Mouse (Mus musculus) megakaryocyte, embryonic 14.5 days (primary cell): Measurements from ENCODE around the gene Tuba3a. TPM values are rescaled to one million over a fixed set of nuclear protein-coding genes. Genes with fewer than 3 reads are reported as not detected.
A peak's percentile ranks its signal among the peaks of the same experiment; 100 is the strongest.

Experiments
- H3K27me3 ChIP-seq: replicated peaks from 2 replicates; pipeline ENCODE3; 2012; ENCODE audit warnings: inconsistent platforms
- H3K36me3 ChIP-seq: replicated peaks from 2 replicates; pipeline ENCODE3; 2012; ENCODE audit warnings: low read length, inconsistent platforms, mixed read lengths
- H3K4me1 ChIP-seq: 2 replicates; pipeline ENCODE4 v1.6.1; 2012; ENCODE audit warnings: inconsistent platforms
- H3K4me3 ChIP-seq: replicated peaks from 2 replicates; pipeline ENCODE3; 2012; ENCODE audit warnings: moderate library complexity, mild to moderate bottlenecking, inconsistent platforms
- H3K9me3 ChIP-seq: 2 replicates; pipeline ENCODE4 v1.6.1; 2012; ENCODE audit warnings: inconsistent platforms
- FLI1 ChIP-seq: IDR thresholded peaks from 2 replicates; pipeline ENCODE4 v1.6.1; 2012; ENCODE audit warnings: low read length, inconsistent platforms, mixed read lengths
- GATA1 ChIP-seq: IDR thresholded peaks from 3 replicates; pipeline ENCODE4 v1.6.1; 2012; ENCODE audit warnings: mixed read lengths, low read length, inconsistent platforms, borderline replicate concordance
- polyA plus RNA-seq: library from polyadenylated mRNA; stranded (reverse); fragments of >175 nt; gene quantifications from 2 replicates; pipeline ENCODE4 v1.2.3, GENCODE M21; 2012; ENCODE audit warnings: low replicate concordance; ENCODE audit not compliant: insufficient read depth

Gene Tuba3a
- not detected in 2 replicates for polyA plus RNA-seq

DNA sequence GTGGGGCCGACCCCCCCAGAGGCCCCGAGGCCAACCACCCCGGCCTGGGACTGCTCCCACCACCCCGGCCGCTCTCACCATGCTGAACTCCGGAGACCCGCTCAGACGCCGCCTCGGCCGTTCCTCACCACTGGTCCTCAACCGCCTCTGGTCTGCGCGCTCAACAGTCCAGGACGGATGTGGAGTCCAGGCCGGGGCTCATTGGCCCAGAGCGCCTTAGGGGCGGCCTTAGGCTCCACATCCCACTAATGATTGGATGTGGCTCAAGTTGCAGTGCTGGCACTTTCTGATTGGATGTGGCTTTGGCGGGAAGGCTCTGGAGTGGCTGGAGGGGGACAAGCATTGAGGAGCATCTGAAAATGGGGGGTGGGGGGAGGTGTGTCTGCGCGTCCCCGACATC, at the start of gene Tuba3a:
Tuba3a (minus strand) TSS at position 153 of the 400 bp plus-strand sequence.
- Histone ChIP-seq H3K9me3 (peaks cover 6% of the 10 kb centered on the region), H3K27me3 (peaks cover 23% of the 10 kb centered on the region), H3K4me3 (no peak within 1 kb of the TSS), H3K4me1 (no peaks in the 10 kb centered on the region), H3K36me3 (no peaks in the 10 kb centered on the region)
- no peak for TF ChIP-seq FLI1

DNA sequence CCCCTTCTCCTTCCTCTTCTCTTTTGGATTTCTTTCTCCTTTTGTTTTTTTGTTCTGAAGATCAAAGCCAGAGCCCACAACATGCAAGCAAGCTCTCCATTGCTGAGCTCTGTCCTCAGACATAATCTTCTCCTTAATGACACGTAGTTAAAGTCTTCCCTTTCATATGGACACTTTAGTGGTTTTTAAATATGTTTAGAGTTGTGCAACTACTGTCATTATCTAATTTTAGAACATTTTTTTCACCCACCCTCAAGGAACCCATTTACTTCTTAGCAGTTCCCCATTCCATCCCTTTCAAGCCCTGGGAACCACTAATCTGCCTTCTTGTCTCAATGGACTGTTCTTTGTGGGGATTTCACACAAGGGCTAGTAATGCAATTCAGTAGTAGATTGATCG, 48.5 kb upstream of the Tuba3a start:
- peaks cover 61% of the 10 kb centered on the region for H3K27me3 ChIP-seq
- H3K4me1 ChIP-seq = peaks cover 36% of the 10 kb centered on the region
- no peaks in the 10 kb centered on the region for H3K9me3 ChIP-seq
- no peak overlapping the region for H3K4me3 ChIP-seq
- TF ChIP-seq FLI1 = no peak
- TF ChIP-seq GATA1 = no peak
- no peaks in the 10 kb centered on the region for H3K36me3 ChIP-seq

DNA sequence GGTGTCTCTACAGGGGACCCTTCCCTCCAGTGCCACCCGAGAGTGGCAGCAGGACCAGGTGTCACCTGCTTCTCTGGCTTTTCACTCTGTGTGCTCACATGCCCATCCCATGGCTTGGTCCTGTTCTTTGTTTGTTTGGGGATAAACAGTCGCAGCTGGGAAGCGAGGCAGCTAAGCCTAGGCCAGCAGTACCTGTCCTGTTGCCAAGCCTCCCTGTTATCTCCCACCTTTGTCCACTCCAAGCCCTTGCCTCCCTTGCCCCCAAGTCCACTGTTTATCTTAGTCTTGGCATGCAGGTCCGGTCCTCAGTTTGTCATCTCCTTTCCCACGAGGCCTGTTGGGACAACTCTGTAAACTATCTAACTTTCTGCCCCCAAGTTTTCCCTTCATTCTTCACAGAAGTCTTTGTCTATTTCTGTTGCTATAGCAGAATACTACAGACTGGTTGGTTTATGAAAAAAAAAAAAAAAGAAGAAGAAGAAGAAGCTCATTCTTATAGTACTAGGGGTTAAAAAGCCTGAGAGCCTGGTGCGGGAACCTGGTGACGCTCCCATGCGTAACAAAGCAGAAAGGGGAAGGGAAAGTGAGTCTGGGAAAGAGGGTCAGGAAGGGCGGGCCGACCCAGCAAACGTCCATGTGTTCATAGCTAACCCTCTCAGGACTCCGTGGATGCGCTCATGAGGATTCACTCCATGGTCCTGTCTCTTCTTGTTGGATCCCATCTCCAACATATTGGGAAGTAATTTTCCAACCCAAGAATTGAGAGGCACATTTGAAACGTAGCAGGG, 47.5 kb upstream of the Tuba3a start:
- H3K36me3 ChIP-seq = no peaks in the 10 kb centered on the region
- H3K27me3 ChIP-seq = peaks cover 53% of the 10 kb centered on the region
- TF ChIP-seq GATA1 = no peak
- TF ChIP-seq FLI1 = no peak
- peaks cover 27% of the 10 kb centered on the region for H3K4me1 ChIP-seq
- H3K4me3 ChIP-seq = no peak overlapping the region
- H3K9me3 ChIP-seq = no peaks in the 10 kb centered on the region

DNA sequence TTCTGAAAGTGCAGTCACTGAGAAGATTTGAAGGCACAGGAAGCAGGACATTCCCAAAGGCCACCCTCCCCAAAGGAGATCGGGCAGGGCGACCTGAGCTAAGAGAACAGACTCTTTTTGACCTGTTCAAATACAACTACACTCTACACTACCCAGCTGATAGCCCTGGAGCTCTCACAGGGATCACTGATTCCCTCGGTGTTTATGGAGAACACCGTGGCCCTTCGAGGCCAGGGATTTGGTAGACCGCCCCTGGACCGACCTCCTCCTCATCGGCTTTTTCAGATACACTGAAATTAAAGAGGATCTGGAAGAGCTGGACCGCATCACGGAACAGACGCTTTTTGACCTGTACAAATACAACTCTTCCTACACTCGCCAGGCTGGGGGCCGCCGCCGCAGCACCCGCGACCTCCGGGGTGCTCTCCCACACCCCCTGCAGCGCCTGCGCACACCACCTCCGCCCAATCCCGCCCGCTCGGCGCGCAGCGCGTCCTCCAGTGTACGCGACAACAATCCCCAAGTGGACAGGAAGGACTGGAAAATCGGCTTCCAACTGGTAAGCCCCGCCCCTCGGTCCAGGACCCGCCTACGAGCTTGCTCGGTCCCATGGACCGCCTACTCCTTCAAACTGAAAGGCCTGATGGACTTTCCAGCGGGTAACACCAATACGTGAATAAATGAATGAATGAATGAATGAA, 44.9 kb upstream of the Tuba3a start:
- peaks cover 27% of the 10 kb centered on the region for H3K4me1 ChIP-seq
- H3K9me3 ChIP-seq = no peaks in the 10 kb centered on the region
- H3K36me3 ChIP-seq = no peaks in the 10 kb centered on the region
- peak overlapping the region; percentile 90 for H3K4me3 ChIP-seq
- no peak for TF ChIP-seq GATA1
- TF ChIP-seq FLI1 = no peak
- peaks cover 53% of the 10 kb centered on the region for H3K27me3 ChIP-seq

DNA sequence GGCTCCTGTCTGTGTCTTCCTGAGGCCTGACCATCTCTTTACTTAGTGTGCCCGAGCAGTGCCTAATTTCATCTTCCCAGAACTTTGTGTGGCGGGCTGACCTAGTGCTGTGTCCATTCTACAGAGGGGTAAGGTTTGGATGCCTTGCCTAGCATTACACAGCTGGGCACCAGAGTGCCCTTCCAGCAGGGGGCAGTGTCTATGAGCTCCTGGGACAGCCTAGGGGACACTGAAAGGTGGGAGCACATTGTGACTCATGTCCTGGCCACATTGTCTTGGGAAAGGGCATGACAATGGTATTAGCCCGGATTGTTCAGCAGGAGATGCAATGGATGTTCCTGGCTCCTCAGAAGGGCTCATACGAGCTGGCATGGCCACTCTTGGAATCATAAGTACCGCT, 42.4 kb upstream of the Tuba3a start:
- H3K27me3 ChIP-seq = peaks cover 63% of the 10 kb centered on the region
- H3K4me1 ChIP-seq = peaks cover 32% of the 10 kb centered on the region
- H3K9me3 ChIP-seq = no peaks in the 10 kb centered on the region
- TF ChIP-seq FLI1 (no peak), GATA1 (no peak)
- H3K36me3 ChIP-seq = no peaks in the 10 kb centered on the region
- no peak overlapping the region for H3K4me3 ChIP-seq

DNA sequence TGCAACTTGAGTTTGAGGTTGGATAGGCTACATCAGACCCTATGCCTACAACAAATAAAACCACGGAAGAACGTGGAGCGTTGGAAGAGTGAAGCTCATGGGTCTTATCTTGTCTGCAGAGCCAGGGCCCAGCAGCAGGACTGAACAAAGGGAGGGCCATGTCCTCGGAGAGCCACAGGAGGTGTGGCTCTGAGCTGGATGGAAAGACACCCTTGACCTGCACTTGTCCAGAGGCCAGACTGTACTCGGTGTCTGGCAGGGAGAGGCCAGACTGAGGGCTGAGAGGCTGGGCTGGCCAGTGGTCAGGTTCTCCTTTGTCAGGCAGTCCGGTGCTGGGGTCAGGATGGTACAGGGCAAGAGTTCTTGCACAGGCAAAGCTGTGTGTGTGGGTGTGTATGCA, 39.5 kb upstream of the Tuba3a start:
- Histone ChIP-seq H3K4me3 (no peak overlapping the region), H3K9me3 (no peaks in the 10 kb centered on the region), H3K4me1 (peaks cover 16% of the 10 kb centered on the region), H3K27me3 (peaks cover 70% of the 10 kb centered on the region), H3K36me3 (no peaks in the 10 kb centered on the region)
- TF ChIP-seq FLI1 (no peak), GATA1 (no peak)

DNA sequence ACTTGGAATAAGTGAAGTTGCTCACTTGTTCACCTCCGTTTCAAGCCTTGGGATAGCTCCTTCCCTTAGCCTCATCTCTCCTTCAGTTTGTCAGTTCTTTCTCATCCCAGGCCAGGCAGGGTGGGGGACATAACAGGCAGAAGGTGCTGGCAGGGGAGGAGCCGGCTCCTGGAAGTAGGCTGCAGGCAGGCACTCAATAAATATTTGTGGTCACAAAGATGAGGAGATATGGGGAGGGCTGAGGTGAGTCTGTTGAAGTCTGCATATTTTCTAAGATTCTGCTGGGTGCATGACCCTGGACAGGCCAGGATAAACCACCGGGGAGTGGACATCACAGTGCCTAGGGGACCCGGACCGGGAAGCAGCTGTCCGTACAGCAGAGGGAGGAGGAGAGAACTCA, 37.7 kb upstream of the Tuba3a start:
- Histone ChIP-seq H3K4me1 (peaks cover 16% of the 10 kb centered on the region), H3K36me3 (no peaks in the 10 kb centered on the region), H3K9me3 (no peaks in the 10 kb centered on the region), H3K4me3 (no peak overlapping the region), H3K27me3 (peaks cover 81% of the 10 kb centered on the region)
- no peak for TF ChIP-seq GATA1
- TF ChIP-seq FLI1 = no peak

DNA sequence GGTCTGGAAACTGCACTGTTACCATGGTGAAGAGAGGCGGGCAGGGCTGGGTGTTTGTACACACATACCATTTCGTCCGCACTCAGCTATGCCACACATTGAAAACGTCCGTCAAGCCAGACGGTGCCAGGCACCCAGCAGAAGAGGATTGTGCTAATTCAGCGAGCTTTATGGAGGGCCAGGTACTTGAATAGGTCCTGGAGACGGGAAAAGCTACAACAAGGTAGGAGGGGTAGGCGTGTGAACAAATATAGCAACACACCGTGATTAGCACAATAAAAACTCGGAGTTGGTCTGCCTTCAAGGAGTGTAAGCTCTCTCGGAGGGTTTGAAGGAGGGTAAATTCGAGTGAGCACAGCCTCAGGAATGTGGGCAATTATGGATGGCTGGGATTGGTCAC, 37.0 kb upstream of the Tuba3a start:
- Histone ChIP-seq H3K4me3 (no peak overlapping the region), H3K27me3 (peaks cover 84% of the 10 kb centered on the region), H3K9me3 (no peaks in the 10 kb centered on the region), H3K36me3 (no peaks in the 10 kb centered on the region), H3K4me1 (peaks cover 16% of the 10 kb centered on the region)
- no peak for TF ChIP-seq FLI1
- TF ChIP-seq GATA1 = no peak

DNA sequence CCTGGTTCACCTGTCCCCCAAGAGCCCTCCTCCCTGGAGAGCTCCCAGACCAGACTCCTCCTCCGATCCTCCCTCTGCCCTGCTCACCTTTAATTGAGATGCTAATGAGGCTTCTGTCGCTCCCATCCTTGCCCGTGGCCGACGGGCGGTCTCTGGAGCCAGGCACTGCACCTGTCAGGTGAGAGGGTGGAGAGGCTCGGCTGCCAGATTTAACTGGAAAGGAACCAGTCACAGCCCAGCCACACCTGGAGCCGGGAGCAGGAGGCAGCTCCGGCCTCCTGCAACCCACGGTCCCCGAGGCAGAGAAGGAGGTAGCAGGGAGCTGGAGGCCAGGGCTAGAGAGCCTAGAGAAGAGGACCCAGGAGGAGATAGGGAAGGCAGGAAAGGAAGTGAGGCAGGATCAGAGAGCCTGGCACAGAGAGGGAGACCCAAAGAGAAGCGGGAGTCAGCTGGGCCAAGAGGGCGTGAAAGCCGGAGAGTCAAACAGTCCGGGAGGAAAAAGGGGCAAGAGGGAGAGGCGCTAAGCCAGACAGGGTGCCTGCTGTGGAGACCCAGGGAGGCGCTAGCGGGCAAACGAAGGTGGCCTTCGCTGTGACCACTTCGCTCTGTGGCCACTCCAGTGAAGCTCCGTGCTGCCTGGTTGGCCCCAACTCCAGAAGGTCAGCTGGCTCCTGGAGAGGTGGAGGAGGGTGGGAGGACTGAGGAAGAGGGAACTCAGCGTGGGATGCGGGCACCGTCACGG, 35.4 kb upstream of the Tuba3a start:
- Histone ChIP-seq H3K27me3 (peaks cover 79% of the 10 kb centered on the region), H3K36me3 (no peaks in the 10 kb centered on the region), H3K4me1 (peaks cover 16% of the 10 kb centered on the region), H3K9me3 (no peaks in the 10 kb centered on the region), H3K4me3 (peak overlapping the region; percentile 40)
- TF ChIP-seq GATA1 = no peak

DNA sequence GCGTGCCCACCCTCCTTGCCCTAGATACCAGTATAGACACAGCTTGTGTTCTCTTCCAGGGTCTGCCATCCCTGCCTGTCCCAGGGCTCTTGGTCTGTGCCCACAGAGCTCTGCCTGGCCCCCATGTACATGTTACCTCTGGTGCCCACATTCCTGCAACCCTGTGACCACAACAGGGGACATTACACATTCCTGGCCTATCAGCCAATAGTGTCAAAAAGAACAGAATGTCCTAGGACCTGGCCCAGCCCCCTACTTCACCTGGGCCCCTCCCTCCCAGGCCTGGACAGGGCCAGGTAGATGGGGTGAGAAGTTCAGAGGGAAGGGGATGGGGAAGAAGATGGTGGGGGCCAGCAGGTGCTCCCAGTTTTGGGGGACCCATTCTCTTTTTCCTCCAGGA, 34.5 kb upstream of the Tuba3a start, which contains the start of gene Scnn1a:
Scnn1a (plus strand) TSS at position 337 of the 400 bp plus-strand sequence.
- no peak for TF ChIP-seq GATA1
- no peak for TF ChIP-seq FLI1
- Histone ChIP-seq H3K9me3 (no peaks in the 10 kb centered on the region), H3K36me3 (no peaks in the 10 kb centered on the region), H3K27me3 (peaks cover 81% of the 10 kb centered on the region), H3K4me1 (peaks cover 13% of the 10 kb centered on the region), H3K4me3 (peak within 1 kb of the TSS; percentile 40)
